Mouse (Mus musculus): ENCODE measurements around the gene Socs1.

GRCm38 (mm10) chr16:10834542-10834910 lies 49.2 kb upstream of the Socs1 start:
- TF ChIP-seq CTCF (IDR thresholded peaks at IDR 0.05; ENCODE audit: low read depth, low read length) (no peak), POLR2A (IDR thresholded peaks at IDR 0.05; ENCODE audit: extremely low read depth, insufficient read depth, low read length) (no peak)

Data from liver, adult 2 months (tissue).